Mouse (Mus musculus) cerebellum, adult 9-10 months (tissue): ENCODE measurements at regions not wholly inside any gene's neighbourhood (a gene's known extent, or its start where the extent isn't known, plus 50 kb on each side); places are given as distances from the start of the nearest gene placed in this dataset.

ENCODE experiments used
- DNase-seq: peaks from one replicate; pipeline ENCODE4 v3.0.0; 2022

- no peak for DNase-seq
These were observed 591.9 kb upstream of the Cdh6 start for GRCm38 (mm10) chr15:13765411-13765810.

- no peak for DNase-seq
These were observed 591.1 kb upstream of the Cdh6 start for GRCm38 (mm10) chr15:13764587-13764986.

- no peak for DNase-seq
These were observed 573.1 kb upstream of the Cdh6 start for GRCm38 (mm10) chr15:13746559-13746958.

GRCm38 (mm10) chr15:13706276-13706675, 532.8 kb upstream of the Cdh6 start:
- peak; percentile 14 for DNase-seq

- DNase-seq = no peak
These were observed 531.7 kb upstream of the Cdh6 start for GRCm38 (mm10) chr15:13705187-13705586.

GRCm38 (mm10) chr15:13668193-13668592, 494.7 kb upstream of the Cdh6 start:
- DNase-seq = no peak

- DNase-seq = no peak
These were observed 493.8 kb upstream of the Cdh6 start for GRCm38 (mm10) chr15:13667278-13667677.

GRCm38 (mm10) chr15:13662275-13662674, 488.8 kb upstream of the Cdh6 start:
- DNase-seq = no peak

GRCm38 (mm10) chr15:13655038-13655437, 481.6 kb upstream of the Cdh6 start:
- no peak for DNase-seq

- no peak for DNase-seq
These were observed 462.0 kb upstream of the Cdh6 start for GRCm38 (mm10) chr15:13635346-13635940.

- DNase-seq = no peak
These were observed 428.7 kb upstream of the Cdh6 start for GRCm38 (mm10) chr15:13602133-13602532.

- DNase-seq = no peak
These were observed 424.4 kb upstream of the Cdh6 start for GRCm38 (mm10) chr15:13597856-13598255.

- no peak for DNase-seq
These were observed 420.3 kb upstream of the Cdh6 start for GRCm38 (mm10) chr15:13593823-13594222.

- DNase-seq = no peak
These were observed 417.4 kb upstream of the Cdh6 start for GRCm38 (mm10) chr15:13590864-13591263.

- no peak for DNase-seq
These were observed 409.8 kb upstream of the Cdh6 start for GRCm38 (mm10) chr15:13583300-13583699.

- DNase-seq = no peak
These were observed 408.7 kb upstream of the Cdh6 start for GRCm38 (mm10) chr15:13582134-13582533.

- no peak for DNase-seq
These were observed 400.1 kb upstream of the Cdh6 start for GRCm38 (mm10) chr15:13573621-13574020.

GRCm38 (mm10) chr15:13560920-13561319, 387.4 kb upstream of the Cdh6 start:
- DNase-seq = no peak

- no peak for DNase-seq
These were observed 375.8 kb upstream of the Cdh6 start for GRCm38 (mm10) chr15:13549207-13549837.

GRCm38 (mm10) chr15:13540026-13540425, 366.6 kb upstream of the Cdh6 start:
- no peak for DNase-seq

- no peak for DNase-seq
These were observed 360.5 kb upstream of the Cdh6 start for GRCm38 (mm10) chr15:13534017-13534416.

GRCm38 (mm10) chr15:13529960-13530359, 356.5 kb upstream of the Cdh6 start:
- DNase-seq = no peak

- no peak for DNase-seq
These were observed 355.6 kb upstream of the Cdh6 start for GRCm38 (mm10) chr15:13529050-13529449.
